Mouse (Mus musculus): ENCODE data around the gene Dcbld1.
"Not testable (repeated sequence)": the region's sequence is repeated elsewhere in the genome, so short reads cannot be mapped to it uniquely, and the experiment has no call there.

Gene Dcbld1

GRCm38 (mm10) chr10:52309196-52309595 lies 75.8 kb downstream of the Dcbld1 start:
- DNase-seq = no peak

- DNase-seq = no peak
Measured at GRCm38 (mm10) chr10:52319506-52320286, 86.3 kb downstream of the Dcbld1 start.

GRCm38 (mm10) chr10:52321918-52322317 lies 88.5 kb downstream of the Dcbld1 start:
- DNase-seq = no peak

GRCm38 (mm10) chr10:52331007-52331406 lies 97.6 kb downstream of the Dcbld1 start:
- no peak for DNase-seq

- DNase-seq = not testable (repeated sequence)
Measured at GRCm38 (mm10) chr10:52343324-52343723, 109.9 kb downstream of the Dcbld1 start.

GRCm38 (mm10) chr10:52353184-52353583 lies 119.8 kb downstream of the Dcbld1 start:
- no peak for DNase-seq

- DNase-seq = no peak
Measured at GRCm38 (mm10) chr10:52358467-52358866, 125.0 kb downstream of the Dcbld1 start, which contains the start of gene Gm26741. TSS of gene Gm26741 (plus strand) at chr10:52358767.

- DNase-seq = no peak
Measured at GRCm38 (mm10) chr10:52360241-52360735, 126.9 kb downstream of the Dcbld1 start.

- no peak for DNase-seq
Measured at GRCm38 (mm10) chr10:52360862-52361609, 127.6 kb downstream of the Dcbld1 start.

- no peak for DNase-seq
Measured at GRCm38 (mm10) chr10:52368376-52368775, 135.0 kb downstream of the Dcbld1 start.

Data from thymus, postnatal 36 days (tissue).